Mouse (Mus musculus) heart, embryonic 10.5 days (tissue): ENCODE results near the gene Gpx7. TPM values are rescaled to one million over a fixed set of nuclear protein-coding genes. Genes with fewer than 3 reads are reported as not detected.

ENCODE experiments used
- DNase-seq: peaks from one replicate; pipeline ENCODE4 v3.0.0-alpha.2; 2017; ENCODE audit warnings: low spot score
- H3K27ac ChIP-seq: fragments of 300-500 bp; sonication (generic); 2 replicates; pipeline ENCODE4 v1.5.1; 2016; ENCODE audit warnings: mild to moderate bottlenecking
- H3K27me3 ChIP-seq: fragments of 300-500 bp; sonication (generic); 2 replicates; pipeline ENCODE4 v1.6.1; 2016; ENCODE audit warnings: mild to moderate bottlenecking; ENCODE audit not compliant: poor library complexity, insufficient read depth, severe bottlenecking
- H3K36me3 ChIP-seq: fragments of 300-500 bp; sonication (generic); 2 replicates; pipeline ENCODE4 v1.6.1; 2016; ENCODE audit warnings: mild to moderate bottlenecking, moderate library complexity
- H3K4me1 ChIP-seq: fragments of 300-500 bp; sonication (generic); 2 replicates; pipeline ENCODE4 v1.6.1; 2016; ENCODE audit warnings: mild to moderate bottlenecking
- H3K4me3 ChIP-seq: fragments of 300-500 bp; sonication (generic); 2 replicates; pipeline ENCODE4 v1.5.1; 2016; ENCODE audit warnings: mild to moderate bottlenecking, moderate library complexity
- H3K9me3 ChIP-seq: fragments of 300-500 bp; sonication (generic); 2 replicates; pipeline ENCODE4 v1.6.1; 2016; ENCODE audit warnings: mild to moderate bottlenecking, moderate library complexity
- WGBS: fragments of 180-500 bp; shearing (Covaris S2); methylation state at CpG from one replicate; pipeline ENCODE4 v1.1.7; 2016; 5-methylcytosine and 5-hydroxymethylcytosine counted together
- polyA plus RNA-seq: library from polyadenylated mRNA; unstranded; fragments of >200 nt; fragmentation: Nextera tagmentation; extraction: Ambion mirVana; gene quantifications from 2 replicates; pipeline ENCODE4 v1.2.1, GENCODE M21; 2016

Gpx7 gene
- polyA plus RNA-seq, 1 experiment from 2014 or later, result 58.8 TPM

DNA sequence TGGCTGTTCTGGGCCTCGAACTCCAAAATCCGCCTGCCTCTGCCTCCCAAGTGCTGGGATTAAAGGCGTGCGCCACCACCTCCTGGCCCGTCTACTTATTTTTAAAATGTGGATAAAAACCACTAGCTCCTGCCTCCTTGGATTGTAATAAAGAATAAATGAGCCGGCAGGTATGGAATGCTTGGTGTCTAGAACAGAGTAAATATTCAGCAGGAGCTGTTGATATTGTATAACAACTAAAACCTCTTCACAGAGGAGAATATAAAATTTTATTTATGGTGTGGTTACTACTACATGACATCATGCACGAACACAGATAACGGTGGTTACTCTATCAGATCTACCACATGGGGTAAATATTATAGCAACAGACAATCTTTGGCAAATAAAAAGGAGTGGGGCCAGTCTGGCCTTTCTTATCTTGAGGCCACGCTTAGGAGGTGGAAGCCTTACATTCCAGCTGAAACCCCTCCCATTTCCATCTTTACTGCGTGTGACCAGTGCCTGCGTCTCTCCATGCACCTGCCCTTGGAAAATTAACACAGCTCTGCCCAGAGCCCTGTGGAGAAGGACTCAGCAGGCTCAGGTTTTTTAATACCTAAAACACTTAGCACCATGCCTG is 21.1 kb upstream of the Gpx7 start:
- no peak for DNase-seq
- 59% methylated on average over 11 of the region's 11 CpGs for WGBS
- Histone ChIP-seq H3K4me1 (peaks cover 32% of the 10 kb centered on the region), H3K9me3 (no peaks in the 10 kb centered on the region), H3K27me3 (no peaks in the 10 kb centered on the region), H3K4me3 (no peak overlapping the region), H3K36me3 (no peaks in the 10 kb centered on the region), H3K27ac (0 out of 2 replicates have a peak overlapping the region, but pooled peaks have one; percentile 11)

- Histone ChIP-seq H3K36me3 (no peaks in the 10 kb centered on the region), H3K27me3 (no peaks in the 10 kb centered on the region), H3K27ac (no peak overlapping the region), H3K4me1 (peaks cover 14% of the 10 kb centered on the region), H3K9me3 (no peaks in the 10 kb centered on the region), H3K4me3 (no peak overlapping the region)
- 67% methylated on average over 2 of the region's 2 CpGs for WGBS
- DNase-seq, result no peak
These were observed 17.8 kb upstream of the Gpx7 start for GRCm38 (mm10) chr4:108424587-108424986.

DNA sequence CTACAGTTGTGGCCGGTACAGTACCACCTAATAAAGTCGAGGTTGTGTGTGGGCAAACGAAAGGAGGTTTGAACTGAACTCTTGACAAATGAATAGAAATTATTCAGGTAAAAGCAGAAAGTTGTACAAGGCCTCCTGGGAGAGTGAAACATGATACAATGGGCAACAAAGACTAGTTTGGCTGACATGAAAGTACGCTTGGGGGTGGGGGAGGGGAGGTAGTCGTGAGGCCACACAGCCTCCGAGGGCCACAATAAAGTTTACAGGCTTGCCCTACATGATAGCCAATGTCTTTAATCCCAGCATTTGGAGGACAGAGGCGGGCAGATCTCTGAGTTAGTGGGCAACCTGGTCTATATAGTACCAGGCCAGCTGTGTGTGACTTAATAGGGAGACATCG is 860 bp upstream of the Gpx7 start:
- DNase-seq, result no peak
- Histone ChIP-seq H3K27me3 (no peaks in the 10 kb centered on the region), H3K4me3 (peak overlapping the region; percentile 63; the same call in 1 of the 2 replicates), H3K4me1 (peaks cover 33% of the 10 kb centered on the region), H3K36me3 (peaks cover 6% of the 10 kb centered on the region; the same call in 1 of the 2 replicates), H3K27ac (peak overlapping the region; percentile 93; the same call in 1 of the 2 replicates), H3K9me3 (no peaks in the 10 kb centered on the region)
- whole genome bisulfite sequencing, result 32% methylated on average over 8 of the region's 8 CpGs

DNA sequence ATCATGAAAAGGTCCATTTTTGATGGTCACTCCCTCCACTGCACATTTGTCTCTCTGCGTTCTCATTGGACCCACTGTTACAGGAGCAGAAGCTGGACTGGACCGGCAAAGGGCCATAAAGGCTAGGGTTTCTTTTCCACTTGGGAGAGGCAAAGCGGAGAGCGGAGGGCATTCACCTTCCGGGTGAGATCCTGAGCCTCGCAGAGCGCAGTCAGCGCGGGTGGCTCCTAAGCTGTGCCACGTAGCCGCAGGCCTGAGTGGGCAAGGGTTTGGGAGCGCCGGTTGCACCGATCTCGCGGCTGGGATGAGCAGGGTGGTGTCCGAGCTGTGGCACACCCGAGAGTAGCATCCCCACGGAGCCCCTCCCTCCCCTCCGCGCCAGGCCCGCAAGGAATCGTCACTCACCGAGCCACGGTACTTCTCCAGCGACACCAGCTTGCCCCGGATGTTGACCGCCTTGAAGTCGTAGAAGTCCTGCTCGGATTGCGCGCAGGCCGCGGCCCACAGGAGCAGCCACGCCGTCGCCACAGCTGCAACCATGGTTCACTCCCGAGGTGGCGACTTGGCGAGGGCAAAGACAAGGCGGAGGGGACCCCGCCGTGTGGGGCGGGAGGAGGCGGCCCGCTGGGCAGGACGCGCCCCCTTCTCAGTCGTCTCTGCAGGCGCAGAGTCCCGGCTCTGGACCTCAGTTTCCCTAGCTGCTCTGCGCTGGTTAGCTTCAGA is 462 bp downstream of the Gpx7 start:
- H3K36me3 ChIP-seq, result peaks cover 11% of the 10 kb centered on the region; the same call in 1 of the 2 replicates
- peak; percentile 81 for DNase-seq
- WGBS, result 2% methylated on average over 52 of the region's 52 CpGs

DNA sequence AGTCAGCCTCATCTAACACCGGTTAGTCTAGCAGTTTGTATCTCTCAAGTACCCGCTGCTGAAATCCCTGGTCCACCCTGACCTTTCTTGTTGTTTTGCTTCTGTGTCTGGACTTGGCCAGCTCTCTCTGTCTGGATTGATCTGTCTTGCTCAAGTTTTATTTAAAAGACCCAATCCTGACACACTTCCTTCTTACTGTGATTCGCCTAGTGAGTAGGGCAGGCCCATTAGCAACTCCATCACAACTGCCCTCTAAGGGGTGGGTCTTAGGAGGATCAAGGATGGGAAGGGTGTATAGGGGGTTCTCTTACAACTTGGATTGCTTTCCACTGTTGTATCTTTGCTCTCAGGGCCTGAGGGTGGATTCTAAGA is 1.0 kb downstream of the Gpx7 start:
- WGBS, result 62% methylated on average over 3 of the region's 3 CpGs
- peaks cover 14% of the 10 kb centered on the region; the same call in 1 of the 2 replicates for H3K36me3 ChIP-seq
- H3K27ac ChIP-seq, result peak overlapping the region; percentile 93
- no peaks in the 10 kb centered on the region for H3K27me3 ChIP-seq
- peaks cover 33% of the 10 kb centered on the region for H3K4me1 ChIP-seq
- H3K9me3 ChIP-seq, result no peaks in the 10 kb centered on the region
- peak overlapping the region; percentile 63 for H3K4me3 ChIP-seq
- no peak for DNase-seq

More for the DNA sequence above, 462 bp downstream of the Gpx7 start:
- no peaks in the 10 kb centered on the region for H3K27me3 ChIP-seq
- peak overlapping the region; percentile 63 for H3K4me3 ChIP-seq
- peaks cover 33% of the 10 kb centered on the region for H3K4me1 ChIP-seq
- H3K9me3 ChIP-seq, result no peaks in the 10 kb centered on the region
- H3K27ac ChIP-seq, result peak overlapping the region; percentile 93

DNA sequence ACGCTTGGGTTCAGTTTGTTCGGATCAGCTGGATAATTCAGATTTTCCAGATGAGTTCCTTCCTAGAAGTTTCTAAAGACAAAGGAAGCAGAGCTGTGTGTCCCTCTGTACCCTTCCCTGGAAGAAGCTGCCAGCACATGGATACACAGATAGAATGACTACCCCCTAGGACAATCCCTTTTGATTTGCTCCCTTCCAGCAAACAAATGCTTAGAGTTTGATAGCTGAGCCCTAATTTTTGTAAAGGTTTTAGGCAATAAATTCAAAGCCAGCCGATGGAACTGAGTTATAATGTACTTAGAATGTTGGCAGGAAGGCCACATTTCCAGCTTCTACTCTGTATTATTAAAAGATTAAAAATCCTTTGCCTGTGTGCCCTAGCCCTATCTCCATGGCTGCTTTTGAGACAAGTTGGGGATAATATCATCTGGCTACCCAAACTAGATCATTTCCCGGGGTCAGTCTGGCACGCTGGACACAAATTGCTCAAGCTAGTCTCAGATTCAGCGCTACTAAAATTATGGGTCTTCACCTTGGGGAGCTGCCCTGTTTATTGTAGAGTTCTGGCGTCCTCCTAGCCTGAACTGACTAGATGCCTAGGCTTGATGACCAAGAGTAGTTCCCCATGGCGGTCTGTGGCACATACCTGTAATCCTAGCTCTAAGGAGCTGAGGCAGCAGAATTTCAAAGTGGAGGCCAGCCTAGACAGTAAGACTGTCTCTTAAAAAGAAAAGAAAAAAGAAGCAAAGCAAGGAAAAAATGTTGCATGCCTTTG is 2.7 kb downstream of the Gpx7 start:
- 90% methylated on average over 8 of the region's 8 CpGs for WGBS
- Histone ChIP-seq H3K36me3 (peaks cover 28% of the 10 kb centered on the region), H3K9me3 (no peaks in the 10 kb centered on the region), H3K27ac (no peak overlapping the region; the same call in 1 of the 2 replicates), H3K27me3 (no peaks in the 10 kb centered on the region), H3K4me3 (no peak overlapping the region), H3K4me1 (peaks cover 33% of the 10 kb centered on the region)
- peak; percentile 65 for DNase-seq

- WGBS, result 84% methylated on average over 10 of the region's 10 CpGs
- H3K36me3 ChIP-seq, result peaks cover 28% of the 10 kb centered on the region
- no peaks in the 10 kb centered on the region for H3K27me3 ChIP-seq
- no peak overlapping the region for H3K27ac ChIP-seq
- no peaks in the 10 kb centered on the region for H3K9me3 ChIP-seq
- peaks cover 4% of the 10 kb centered on the region; the same call in 1 of the 2 replicates for H3K4me1 ChIP-seq
- no peak for DNase-seq
- no peak overlapping the region for H3K4me3 ChIP-seq
These were observed 6.4 kb downstream of the Gpx7 start for GRCm38 (mm10) chr4:108400395-108400794.

DNA sequence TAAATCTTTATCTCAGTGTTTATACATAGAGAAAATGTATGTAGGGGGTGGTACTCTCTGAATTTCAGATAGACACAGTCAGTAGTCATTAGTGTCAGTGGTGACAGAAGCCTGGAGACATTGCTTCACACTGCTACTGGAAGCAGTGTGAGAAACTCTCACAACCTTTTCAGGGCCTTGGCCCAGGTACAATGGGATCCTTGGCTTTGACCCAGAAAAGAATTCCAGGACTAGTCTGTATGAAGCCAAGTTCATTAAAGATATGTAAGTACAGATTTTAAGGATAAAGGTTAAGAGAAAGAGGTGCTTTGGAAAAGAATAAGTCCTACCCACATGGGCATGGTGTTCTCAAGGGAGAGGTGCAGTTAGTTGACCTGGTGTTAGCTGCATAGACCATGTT is 12.5 kb downstream of the Gpx7 start:
- no peaks in the 10 kb centered on the region for H3K36me3 ChIP-seq
- H3K9me3 ChIP-seq, result no peaks in the 10 kb centered on the region
- no peak overlapping the region for H3K27ac ChIP-seq
- no peak overlapping the region for H3K4me3 ChIP-seq
- H3K27me3 ChIP-seq, result no peaks in the 10 kb centered on the region
- DNase-seq, result no peak
- 0 out of 2 replicates have a peak, but pooled peaks cover 13% of the 10 kb centered on the region for H3K4me1 ChIP-seq

- Histone ChIP-seq H3K27ac (no peak overlapping the region), H3K4me3 (no peak overlapping the region), H3K36me3 (no peaks in the 10 kb centered on the region), H3K9me3 (no peaks in the 10 kb centered on the region), H3K4me1 (peaks cover 27% of the 10 kb centered on the region), H3K27me3 (no peaks in the 10 kb centered on the region)
- DNase-seq, result no peak
- WGBS, result 47% methylated on average over 2 of the region's 2 CpGs
These were observed 14.2 kb downstream of the Gpx7 start for GRCm38 (mm10) chr4:108392558-108392957.

- Histone ChIP-seq H3K27me3 (no peaks in the 10 kb centered on the region), H3K9me3 (no peaks in the 10 kb centered on the region), H3K36me3 (no peaks in the 10 kb centered on the region), H3K27ac (no peak overlapping the region; the same call in 1 of the 2 replicates), H3K4me3 (no peak overlapping the region), H3K4me1 (peaks cover 36% of the 10 kb centered on the region)
- WGBS, result 66% methylated on average over 5 of the region's 5 CpGs
- DNase-seq, result no peak
These were observed 15.6 kb downstream of the Gpx7 start for GRCm38 (mm10) chr4:108391124-108391523.

- peaks cover 37% of the 10 kb centered on the region for H3K4me1 ChIP-seq
- 77% methylated on average over 3 of the region's 3 CpGs for WGBS
- peaks cover 9% of the 10 kb centered on the region for H3K27me3 ChIP-seq
- H3K9me3 ChIP-seq, result no peaks in the 10 kb centered on the region
- no peak for DNase-seq
- peak overlapping the region; percentile 87; the same call in 1 of the 2 replicates for H3K27ac ChIP-seq
- no peak overlapping the region for H3K4me3 ChIP-seq
- H3K36me3 ChIP-seq, result no peaks in the 10 kb centered on the region
These were observed 18.0 kb downstream of the Gpx7 start for GRCm38 (mm10) chr4:108388741-108389140.

DNA sequence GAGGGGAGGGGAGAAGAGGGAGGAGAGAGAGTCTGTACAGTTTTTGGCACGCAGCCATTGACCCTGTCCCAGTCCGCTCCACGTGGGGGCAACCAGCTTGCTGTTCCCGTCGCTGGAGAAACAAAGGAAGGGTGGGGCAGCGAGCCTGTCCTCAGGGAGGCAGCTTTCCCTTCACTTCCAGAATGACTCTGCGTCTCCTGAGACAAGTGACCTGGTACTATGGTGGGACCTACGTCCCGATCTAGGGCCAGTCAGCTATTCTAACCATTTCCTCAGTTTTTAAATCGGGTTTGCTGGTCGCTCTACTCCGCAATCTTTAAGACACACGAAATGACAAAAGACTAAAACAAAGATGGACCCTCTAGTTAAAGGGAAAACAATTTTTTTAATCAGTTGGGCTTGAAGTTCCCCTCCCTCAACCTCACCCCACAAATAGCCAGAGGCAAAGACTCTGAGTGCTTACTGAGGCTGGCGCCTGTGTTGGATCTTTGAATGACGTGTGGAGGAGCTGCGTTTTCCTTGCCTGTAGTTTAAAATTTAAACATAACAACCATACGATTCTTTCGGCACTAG is 19.0 kb downstream of the Gpx7 start:
- Histone ChIP-seq H3K27ac (peak overlapping the region; percentile 87), H3K4me1 (peaks cover 46% of the 10 kb centered on the region), H3K4me3 (peak overlapping the region; percentile 51), H3K9me3 (no peaks in the 10 kb centered on the region), H3K36me3 (no peaks in the 10 kb centered on the region), H3K27me3 (peaks cover 19% of the 10 kb centered on the region)
- 5% methylated on average over 18 of the region's 18 CpGs for WGBS
- DNase-seq, result peak; percentile 93
